Mouse (Mus musculus) layer of hippocampus, postnatal 10 days (tissue): ENCODE measurements at regions not wholly inside any gene's neighbourhood (a gene's known extent, or its start where the extent isn't known, plus 50 kb on each side); places are given as distances from the start of the nearest gene placed in this dataset.

Source experiments
- DNase-seq, 2 experiments: peaks; one replicate each; pipeline ENCODE4 v3.0.0; 2021; ENCODE audit warnings: low spot score in 2 of 2

DNA sequence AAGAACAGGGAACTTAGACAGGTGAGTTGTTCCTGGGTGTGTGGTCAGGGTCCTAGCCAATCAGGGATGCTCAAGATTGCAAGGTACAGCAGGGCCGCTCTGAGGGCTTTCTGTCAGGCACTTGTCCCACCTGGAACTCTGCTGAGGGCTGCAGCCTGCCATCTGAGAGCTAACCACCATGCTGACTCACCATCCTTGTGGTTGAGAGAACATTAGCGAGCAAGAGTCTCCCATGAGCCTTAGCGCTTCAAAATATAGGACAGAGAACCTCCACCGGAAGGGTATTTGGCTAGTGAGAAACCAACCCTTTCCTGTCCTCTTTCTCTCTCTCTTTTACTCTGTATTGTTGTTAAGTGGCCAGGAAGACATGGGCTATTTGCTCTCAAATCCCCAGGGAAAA is 104.1 kb upstream of the Rasgrp1 start:
- no peak for DNase-seq

DNA sequence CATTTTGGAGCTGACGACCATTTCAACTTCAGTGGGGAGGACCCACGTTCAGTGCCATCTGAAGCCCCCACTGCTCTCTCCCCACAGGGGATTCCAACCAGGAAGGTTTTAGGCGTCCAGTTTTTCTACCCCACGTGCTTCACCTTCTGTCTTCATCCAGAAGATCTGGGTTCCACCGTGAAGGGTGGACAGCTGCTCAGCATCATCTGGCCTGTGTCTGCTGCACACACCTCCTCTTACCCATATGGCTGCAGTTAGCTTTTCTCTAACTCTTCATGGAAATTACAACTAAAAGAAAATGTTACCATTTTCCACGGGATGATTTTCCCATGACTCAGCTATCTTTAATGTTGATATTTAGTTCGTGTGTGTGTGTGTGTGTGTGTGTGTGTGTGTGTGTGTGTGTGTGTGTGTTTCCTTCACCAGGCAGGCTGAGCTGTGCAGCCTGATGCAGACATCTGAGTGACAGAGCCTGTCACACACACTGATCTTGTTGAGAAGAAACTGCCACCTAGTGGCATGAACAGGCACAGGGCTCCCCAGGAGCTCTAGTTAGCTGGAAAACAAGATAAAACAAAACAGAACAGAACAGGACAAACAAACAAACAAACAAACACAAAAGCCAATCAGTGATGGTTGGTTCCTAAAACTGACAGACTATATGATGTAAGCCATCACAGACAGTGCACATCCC is 107.5 kb upstream of the Rasgrp1 start:
- peak; percentile 50 to 65 for DNase-seq

DNA sequence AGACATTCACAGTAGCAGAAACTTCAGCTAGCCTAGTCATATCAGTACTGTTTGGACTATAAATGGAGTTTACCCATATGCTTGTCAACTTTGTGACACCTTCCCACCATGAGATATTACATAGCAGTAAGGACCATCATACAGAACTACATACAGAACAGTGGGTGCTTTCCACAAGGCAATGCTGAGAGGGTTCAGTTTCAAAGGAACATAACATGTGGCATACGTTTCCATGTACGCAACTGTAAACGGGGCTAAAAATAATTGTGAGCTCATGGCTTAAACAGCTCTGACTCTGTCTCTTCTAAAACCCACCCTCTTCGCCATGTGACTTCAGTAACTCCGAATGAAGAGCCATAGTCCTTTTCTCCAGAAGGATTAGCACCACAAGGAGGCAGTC is 109.0 kb upstream of the Rasgrp1 start:
- DNase-seq, result no peak

DNA sequence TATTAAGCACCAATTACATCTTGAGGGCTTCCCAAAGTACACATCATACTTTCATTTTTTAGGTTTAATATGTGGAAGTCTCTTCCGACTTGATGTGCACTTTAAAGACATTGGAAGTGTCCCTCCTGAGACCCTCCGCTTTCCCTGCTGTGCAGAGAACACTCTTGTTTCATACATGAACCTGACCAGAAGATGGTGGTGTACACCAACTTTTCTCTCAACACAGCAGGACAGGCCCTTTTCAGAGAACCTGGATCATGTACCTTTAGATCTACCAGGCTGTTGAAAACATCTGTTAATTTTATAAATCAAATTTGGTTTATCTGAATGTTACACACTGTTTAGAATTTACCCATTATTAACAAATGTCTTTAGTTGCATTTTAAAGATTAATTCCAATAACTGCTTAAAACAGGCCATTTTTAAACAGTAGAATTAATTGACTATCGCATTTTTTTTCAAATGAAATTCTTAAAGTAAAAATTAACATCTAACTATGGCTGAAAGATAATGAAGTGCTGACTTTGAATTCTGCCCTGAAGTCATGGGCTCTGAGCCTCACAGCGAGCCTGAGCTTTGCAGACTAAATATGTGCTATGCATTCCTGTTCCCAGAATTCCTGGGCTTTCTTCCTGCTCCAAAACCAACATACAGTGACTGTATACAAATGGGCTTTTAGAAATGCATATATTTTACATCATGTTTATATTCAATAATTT is 112.4 kb upstream of the Rasgrp1 start:
- peak in 1 of 2 experiments; percentile 20 for DNase-seq

DNA sequence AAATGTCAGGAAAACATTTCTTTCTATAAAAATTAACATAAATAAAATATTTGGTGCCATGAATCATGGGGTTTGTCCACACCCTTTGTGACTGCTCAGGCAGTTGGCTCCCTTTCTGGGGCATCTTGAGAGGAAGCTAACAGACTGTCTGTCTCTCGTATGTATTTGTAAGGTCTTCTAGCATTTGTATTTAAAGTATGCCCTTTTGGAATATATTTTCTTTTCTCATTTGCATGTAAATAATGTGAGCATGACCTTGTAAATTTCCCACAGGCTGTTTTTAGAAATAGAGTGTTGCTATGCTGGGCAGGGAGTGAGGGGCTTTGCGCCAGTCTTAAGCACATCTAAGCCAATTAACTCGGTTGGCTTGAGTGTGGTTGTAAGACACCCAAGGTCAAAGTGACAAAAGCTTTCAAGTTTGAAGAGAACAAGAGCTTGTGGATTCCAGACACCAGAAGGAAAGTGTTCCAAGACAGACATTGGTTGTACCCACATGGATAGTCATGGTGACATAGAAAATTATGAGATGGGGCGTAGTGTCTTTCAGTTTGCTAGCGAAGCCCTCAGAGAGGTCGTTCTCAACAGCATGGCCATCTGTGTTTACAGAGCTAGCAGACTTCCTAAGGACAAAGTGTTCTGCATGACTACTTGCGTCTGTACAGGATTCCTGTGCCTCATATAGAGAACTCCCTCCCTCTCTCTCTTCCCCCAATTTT is 113.1 kb upstream of the Rasgrp1 start:
- no peak for DNase-seq

DNA sequence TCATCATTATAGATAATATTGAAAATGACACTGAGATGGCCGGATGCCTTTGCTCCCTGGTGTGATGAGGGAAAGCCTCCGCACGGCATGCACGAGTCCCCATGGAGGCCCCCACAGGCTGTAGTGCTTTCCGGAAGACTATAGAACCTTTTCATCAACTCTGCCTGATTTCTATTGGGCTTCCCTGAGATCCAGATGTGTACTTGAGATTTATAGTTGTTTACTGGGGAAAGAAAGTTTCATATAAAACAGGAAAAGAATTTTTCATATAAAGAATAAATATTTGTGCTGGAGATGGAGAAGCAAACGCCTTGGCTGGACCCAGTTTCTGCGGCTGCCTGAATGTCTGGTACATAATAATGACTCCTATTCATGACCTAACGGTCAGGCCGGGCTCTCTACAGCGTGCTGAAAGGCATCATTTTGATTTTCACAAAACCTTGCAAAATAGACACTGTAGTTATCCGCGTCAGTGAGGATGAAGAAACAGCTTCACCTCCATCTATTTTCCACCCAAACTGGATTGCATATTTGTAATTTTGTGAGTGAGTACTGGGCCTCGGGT is 113.7 kb upstream of the Rasgrp1 start:
- no peak for DNase-seq

DNA sequence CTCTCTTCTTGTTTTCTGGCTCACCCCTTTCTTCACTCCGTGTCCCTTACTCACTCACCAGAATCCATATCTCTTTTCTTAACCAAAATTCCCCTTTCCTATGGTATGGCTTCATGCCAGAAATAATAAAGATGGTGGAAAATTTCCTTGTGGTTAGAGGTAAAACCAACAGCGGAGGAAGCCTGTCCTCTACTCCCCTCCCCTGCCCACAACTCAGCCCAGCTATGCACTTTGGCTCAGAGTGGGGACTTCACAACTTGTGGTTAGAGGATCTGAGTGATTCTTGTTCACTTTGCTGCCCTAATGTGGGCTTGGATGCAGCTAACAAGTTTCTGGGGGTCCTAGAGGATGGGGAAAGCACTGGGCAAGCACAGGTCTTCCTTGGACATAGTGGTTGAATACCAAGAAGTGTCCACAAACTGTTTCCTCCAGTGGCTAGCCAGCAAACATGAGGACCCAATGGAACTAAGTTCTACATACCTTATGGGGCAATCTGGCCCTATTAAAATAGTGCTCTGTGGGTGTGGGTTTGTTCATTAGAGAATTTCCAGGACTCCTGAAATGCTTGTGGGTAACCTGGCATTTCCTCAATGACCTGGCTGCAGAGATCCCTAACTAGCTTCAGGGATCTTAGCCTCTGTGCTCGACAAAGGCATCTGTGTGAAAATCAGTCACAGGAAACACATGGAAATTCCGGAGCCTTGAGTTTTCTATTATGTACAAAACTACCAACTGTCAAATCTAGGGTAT is 118.9 kb upstream of the Rasgrp1 start:
- DNase-seq, result no peak

DNA sequence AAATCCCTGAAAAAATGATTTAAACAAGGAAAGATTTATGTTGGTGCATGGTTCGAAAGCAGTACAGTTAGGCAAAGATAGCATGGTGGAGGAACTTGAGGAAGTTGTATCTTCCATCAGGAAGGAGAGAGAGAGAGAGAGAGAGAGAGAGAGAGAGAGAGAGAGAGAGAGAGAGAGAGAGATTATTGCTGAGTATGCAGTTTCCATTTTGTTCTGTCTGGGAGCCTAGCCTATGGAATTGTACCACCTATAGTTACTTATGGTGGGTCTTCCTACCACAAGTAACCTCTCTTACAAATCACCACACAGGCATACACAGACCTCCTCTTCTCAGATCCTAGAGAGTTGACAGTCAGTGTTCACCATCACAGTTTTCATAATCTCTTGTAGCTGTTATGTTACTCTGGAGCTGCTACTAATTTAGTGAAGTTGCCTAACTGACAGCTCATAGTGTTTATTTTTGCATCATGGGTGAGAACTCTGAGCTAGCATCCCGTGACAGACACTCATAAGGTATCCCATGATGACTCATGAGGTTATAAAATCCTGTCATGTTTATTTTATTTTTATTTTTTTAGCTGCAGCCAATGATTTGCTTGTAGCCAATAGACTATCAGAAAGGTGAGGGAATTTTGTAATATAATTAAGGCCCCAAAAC is 132.2 kb upstream of the Rasgrp1 start:
- no peak for DNase-seq

DNA sequence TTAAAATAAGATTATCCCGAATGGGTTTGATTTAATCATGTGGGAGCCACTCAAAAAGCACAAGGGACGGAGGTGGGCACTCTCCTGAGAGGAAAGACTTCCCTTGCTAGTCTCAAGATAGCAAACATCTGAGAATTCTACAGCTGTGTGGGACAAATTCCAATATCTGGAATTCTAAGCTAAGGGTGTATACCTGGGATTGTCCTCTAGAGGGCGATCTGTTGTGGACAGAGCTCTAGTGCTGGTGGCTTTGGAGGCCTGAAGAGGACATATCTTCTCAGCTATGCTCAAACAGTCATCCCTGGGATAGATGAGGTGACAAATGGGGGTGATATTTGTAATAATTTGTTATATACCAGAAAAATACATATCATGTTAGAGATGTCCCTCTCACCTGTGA is 132.8 kb upstream of the Rasgrp1 start:
- DNase-seq, result no peak

DNA sequence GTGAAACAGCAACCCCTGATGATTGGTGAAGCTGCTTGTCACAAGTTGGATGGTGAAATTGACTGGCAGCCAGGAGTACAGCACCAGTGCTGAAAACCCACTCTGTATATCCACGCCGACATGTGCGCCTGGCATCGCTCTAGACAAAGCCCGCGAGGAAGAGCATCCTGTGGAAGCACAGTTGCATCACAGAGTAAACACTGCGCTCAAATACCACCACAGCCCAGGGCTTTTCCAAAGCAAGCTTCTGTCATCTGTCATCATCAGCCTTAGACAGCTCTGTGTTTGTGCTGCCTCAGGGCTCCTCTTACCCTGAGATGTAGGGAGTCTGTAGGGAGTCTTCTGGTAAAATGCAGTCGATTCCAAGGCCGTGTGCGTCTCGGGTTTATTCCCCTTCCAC is 134.7 kb upstream of the Rasgrp1 start:
- peak in 1 of 2 experiments; percentile 6 for DNase-seq

DNA sequence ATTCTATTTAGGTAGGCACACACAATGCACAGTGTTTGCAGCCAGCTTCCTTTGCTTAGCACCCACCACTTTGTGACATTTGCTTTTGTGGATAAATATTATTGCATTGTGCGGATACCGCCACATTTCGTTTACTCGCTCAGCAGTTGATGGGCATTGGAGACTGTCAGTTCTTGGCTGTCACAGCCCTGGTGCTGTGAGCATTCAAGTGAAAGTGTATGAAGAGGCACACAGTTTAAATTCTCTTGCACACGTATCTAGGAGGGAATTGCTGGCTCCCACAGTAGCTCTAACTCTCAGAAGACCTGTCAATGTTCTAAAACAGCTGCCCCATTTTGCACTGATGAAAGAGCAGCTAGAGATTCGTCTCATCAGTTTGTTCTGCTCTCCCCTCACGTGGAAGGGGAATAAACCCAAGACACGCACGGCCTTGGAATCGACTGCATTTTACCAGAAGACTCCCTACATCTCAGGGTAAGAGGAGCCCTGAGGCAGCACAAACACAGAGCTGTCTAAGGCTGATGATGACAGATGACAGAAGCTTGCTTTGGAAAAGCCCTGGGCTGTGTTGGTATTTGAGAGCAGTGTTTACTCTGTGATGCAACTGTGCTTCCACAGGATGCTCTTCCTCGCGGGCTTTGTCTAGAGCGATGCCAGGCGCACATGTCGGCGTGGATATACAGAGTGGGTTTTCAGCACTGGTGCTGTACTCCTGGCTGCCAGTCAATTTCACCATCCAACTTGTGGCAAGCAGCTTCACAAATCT is 136.6 kb upstream of the Rasgrp1 start:
- DNase-seq, result peak in 1 of 2 experiments; percentile 20

DNA sequence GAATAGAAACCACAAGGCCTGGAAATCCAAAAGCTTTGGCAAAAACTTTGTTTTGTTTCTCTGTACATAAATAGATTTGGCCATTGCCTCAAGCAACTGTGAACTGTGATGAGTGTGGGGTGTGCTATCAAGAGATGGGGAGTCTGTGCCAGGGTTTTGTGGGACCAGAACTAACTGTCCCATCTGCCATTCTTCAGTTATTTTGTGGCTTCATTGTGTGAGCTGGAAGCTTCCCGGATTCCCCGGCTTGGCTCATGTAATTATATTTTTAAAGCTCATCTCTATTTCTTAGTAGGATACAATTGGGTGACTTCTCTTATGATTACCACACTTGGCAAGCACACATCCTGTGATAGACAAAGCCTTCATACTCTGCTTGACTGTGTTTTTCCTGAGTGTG is 143.6 kb upstream of the Rasgrp1 start:
- peak; percentile 11 to 32 for DNase-seq

DNA sequence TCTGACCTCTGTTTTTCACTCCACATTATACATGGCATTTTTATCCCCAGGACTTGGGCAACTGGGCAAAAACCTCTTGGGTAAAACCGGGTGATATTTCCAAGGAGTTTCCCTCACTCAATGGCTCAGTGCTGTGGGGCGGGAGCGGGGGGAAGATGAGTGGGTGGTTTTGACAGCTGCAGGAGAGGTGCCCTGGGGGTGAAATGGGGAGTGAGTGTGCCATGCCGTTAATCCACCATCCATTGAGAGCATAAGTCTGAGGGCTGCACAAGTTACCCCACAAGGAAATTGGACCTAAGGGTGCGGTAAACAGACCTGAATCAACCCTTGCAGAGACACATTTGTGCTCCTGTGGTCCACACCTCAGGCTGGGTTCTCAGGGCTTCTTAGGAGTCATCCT is 155.8 kb upstream of the Rasgrp1 start:
- no peak for DNase-seq

DNA sequence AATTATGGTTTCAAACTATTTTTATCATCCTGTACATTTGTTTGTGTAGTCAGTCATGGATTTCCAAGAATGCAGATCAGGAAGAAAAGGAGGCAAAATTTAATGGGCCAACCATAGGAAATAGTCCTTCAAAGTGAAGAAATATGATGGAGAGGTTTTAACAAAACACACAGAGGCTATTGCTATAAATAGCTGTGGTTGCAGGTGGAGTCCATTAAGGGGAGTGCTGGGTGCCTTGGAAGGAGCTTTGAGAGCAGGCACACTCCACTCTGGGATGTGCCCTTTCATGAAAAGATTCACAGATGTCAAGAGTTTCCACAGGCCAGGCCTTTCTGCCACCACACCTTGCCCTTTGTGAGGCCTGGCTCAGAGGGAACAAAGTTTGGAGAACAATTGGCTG is 159.8 kb upstream of the Rasgrp1 start:
- DNase-seq, result no peak

DNA sequence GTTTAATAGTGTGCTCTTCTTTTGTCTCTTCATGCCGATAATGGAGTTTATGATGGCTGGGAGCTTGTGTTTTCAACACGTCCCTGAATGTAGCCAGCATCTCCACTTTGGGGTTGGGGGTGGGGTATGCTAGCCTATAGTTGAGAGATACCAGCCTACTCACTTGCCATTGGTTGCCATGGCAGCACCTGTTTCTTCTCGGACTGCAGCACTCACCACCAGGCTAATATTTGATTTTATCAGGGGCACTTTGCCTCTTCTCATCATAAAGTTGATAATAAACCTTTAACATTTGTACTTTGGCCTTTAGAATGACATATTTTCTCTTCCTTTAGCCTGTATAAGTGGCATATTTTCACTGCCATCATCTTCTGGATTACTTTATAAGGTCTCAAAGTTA is 168.9 kb upstream of the Rasgrp1 start:
- DNase-seq, result no peak

DNA sequence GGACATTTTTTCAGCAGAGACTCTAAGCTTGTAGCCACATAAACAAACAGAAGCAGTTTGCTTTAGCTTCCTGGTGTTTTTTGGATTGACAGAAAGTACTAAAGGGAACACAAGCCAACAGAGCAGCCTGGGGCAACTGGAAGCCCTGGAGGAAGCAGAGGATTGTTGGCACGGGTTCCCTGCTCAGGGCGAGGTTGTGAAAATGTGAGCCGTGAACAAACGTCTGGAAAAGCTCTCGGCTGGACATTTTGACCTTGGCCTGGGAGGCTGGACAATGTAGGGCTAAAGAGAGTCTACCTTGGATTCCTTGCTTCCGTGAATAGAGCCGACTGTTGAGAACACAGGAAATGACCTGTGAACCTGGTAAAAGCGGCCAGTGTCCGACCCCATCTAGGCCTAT is 169.8 kb upstream of the Rasgrp1 start:
- DNase-seq, result no peak

DNA sequence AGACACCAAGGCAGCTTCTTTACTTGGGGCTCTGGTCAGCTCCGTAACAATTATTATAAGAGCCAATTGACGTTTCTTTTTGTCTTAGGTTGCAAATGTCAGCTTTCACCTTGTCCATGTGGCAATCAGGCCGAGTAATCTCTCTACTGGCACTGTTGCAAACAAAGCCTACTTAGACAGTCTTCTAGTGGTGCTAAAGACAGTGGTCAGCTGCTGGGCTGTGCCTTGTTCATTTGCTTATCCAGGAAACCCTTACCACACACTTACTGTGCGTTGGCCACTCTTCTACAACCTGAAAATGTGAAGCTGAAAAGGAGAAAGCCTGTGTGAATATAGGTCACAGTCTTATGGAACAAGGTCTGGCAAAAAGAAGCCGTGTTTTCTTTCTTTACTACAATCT is 181.6 kb upstream of the Rasgrp1 start:
- no peak for DNase-seq

DNA sequence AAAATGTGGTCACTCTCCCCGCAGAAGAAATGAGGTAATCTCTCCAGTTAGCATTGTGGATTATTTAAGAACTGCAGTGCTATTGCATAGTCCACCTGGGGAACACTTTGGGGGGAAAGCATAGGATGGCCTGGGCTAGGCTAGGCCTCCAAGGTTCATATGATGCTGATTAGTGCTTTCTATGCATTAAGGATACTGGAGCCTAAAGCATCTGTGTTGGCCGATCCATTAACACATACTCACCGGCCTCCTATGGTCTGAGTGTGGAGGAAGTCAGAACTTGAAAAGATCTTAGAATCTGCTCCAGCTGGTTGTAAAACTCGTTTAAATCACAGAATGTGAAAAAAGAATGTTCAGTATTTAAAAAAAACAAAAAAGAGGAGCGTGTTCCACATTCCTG is 196.1 kb upstream of the Rasgrp1 start:
- no peak for DNase-seq

DNA sequence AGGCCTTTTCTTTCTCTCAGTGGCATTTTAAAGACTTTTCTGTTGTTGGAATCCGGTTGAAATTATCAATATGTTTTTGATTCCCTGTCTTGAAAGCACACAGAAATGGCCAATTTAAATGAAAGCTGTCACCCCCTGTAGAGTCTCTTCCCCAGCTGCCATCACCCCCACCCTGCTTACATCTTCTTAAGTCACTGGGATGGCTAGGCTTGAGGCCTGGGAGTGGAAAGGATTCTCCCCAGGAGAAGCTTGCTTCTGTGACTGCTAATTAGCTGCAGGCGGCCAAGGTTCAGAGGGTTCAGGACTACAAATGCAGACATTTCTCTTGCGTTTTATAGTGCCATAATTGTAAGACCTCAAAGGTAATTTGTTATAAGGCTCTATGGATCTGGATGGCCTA is 196.5 kb upstream of the Rasgrp1 start:
- DNase-seq, result no peak

DNA sequence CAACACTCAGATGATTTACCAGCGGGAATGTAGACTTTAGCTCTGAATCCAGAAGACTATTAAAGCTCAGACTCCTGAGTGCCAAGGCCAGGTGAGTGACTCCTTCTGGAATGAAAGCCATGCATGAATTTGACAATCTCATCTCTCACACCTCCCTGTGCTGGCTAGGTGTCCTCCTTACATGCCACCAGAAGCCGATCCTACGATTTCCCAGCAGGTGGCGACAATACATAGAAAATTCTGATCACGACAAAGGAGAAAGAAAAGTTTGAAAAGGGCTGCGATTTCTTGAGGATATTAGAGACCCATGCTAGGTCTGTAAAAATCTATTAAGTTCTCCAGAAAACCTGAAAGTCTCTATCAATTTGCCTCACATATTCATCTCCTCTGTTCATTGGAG is 198.7 kb upstream of the Rasgrp1 start:
- DNase-seq, result peak; percentile 75 to 85
